Mouse (Mus musculus): ENCODE results near the gene Gpr108. TPM values are rescaled to one million over a fixed set of nuclear protein-coding genes. Genes with fewer than 3 reads are reported as not detected.

Gpr108 gene
- total and polyA plus RNA-seq, 3 experiments: 79.7 to 89.5 (median 85.1) TPM

- DNase-seq: no peak
Measured at GRCm38 (mm10) chr17:57246663-57247392, 1.4 kb downstream of the Gpr108 start.

GRCm38 (mm10) chr17:57245311-57245929, 2.8 kb downstream of the Gpr108 start:
- DNase-seq: no peak

GRCm38 (mm10) chr17:57243650-57244370, 4.4 kb downstream of the Gpr108 start:
- no peak for DNase-seq

- no peak for DNase-seq
Measured at GRCm38 (mm10) chr17:57237181-57237580, 11.1 kb downstream of the Gpr108 start.

GRCm38 (mm10) chr17:57235803-57236202, 12.4 kb downstream of the Gpr108 start:
- no peak for DNase-seq

- no peak for DNase-seq
Measured at GRCm38 (mm10) chr17:57234254-57234928, 13.9 kb downstream of the Gpr108 start.

- peak; percentile 52 for DNase-seq
Measured at GRCm38 (mm10) chr17:57233038-57233437, 15.2 kb downstream of the Gpr108 start.

GRCm38 (mm10) chr17:57232200-57232599, 16.0 kb downstream of the Gpr108 start:
- no peak for DNase-seq

- peak; percentile 40 for DNase-seq
Measured at GRCm38 (mm10) chr17:57231321-57231771, 16.9 kb downstream of the Gpr108 start.

- DNase-seq: peak; percentile 49
Measured at GRCm38 (mm10) chr17:57230728-57231125, 17.5 kb downstream of the Gpr108 start.

- peak; percentile 52 for DNase-seq
Measured at GRCm38 (mm10) chr17:57229851-57230727, 18.2 kb downstream of the Gpr108 start.

- DNase-seq: no peak
Measured at GRCm38 (mm10) chr17:57228873-57229272, 19.4 kb downstream of the Gpr108 start.

- peak; percentile 79 for DNase-seq
Measured at GRCm38 (mm10) chr17:57228014-57228413, 20.2 kb downstream of the Gpr108 start, which contains the start of gene C3. TSS of gene C3 (minus strand) at chr17:57228136.

GRCm38 (mm10) chr17:57227468-57227867, 20.8 kb downstream of the Gpr108 start:
- no peak for DNase-seq

- no peak for DNase-seq
Measured at GRCm38 (mm10) chr17:57223313-57223712, 24.9 kb downstream of the Gpr108 start.

GRCm38 (mm10) chr17:57221911-57222310, 26.3 kb downstream of the Gpr108 start:
- no peak for DNase-seq

GRCm38 (mm10) chr17:57219884-57220207, 28.4 kb downstream of the Gpr108 start:
- DNase-seq: no peak

- DNase-seq: peak; percentile 76
Measured at GRCm38 (mm10) chr17:57219167-57219883, 28.9 kb downstream of the Gpr108 start.

GRCm38 (mm10) chr17:57218335-57218900, 29.8 kb downstream of the Gpr108 start:
- peak; percentile 53 for DNase-seq

GRCm38 (mm10) chr17:57214676-57215387, 33.4 kb downstream of the Gpr108 start:
- DNase-seq: no peak

Data from adrenal gland, adult 2 months (tissue).